16 mouse cellular contexts compared by ENCODE assay signal in the genomic region with DNA sequence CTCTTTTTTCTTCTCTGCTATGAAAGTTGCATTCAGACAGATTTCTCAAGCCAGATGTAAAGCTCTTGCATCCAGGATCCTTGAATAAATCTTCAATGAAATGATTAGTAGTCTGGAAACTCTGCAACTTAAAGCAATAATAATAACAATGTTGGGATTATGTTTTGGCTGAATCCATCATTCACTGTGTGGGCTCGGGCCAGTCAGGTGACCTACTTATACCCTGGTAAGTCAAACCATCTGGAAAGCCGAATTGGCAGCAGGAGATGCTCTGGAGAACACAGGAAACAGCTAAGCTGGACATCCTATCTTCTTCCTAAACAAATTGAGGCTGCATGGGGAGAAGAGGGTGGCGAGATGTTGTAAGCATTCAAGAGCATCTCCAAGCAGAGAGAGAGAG.
"Had no signal": no experiment of that assay in that cellular context is flagged by ENCODE, and none has a peak within 500 bp of the region (broad histone marks: within the 10 kb centered on the region; RNA-seq: fewer than 3 reads in every experiment).

No protein-coding gene starts in this region.

- H3K4me1 ChIP-seq: neural tube, embryonic 13.5 days; neural tube, embryonic 15.5 days; stomach, embryonic 15.5 days had no signal

- H3K9me3 ChIP-seq: neural tube, embryonic 15.5 days; stomach, embryonic 15.5 days had no signal

- H3K27me3 ChIP-seq: neural tube, embryonic 13.5 days; neural tube, embryonic 15.5 days; stomach, embryonic 15.5 days had no signal

- DNase-seq: retina, postnatal 1 day; right cerebral cortex, adult 18-20 months; right cerebral cortex, postnatal 14 days; right cerebral cortex, postnatal 25 days; right cerebral cortex, postnatal 4 days; spleen, adult 18-20 months; thymus, adult 18-20 months; thymus, adult 2 months; thymus, postnatal 14 days; thymus, postnatal 25 days; thymus, postnatal 36 days; thymus, postnatal 4 days had no signal

- H3K9ac ChIP-seq: neural tube, embryonic 13.5 days; neural tube, embryonic 15.5 days; stomach, embryonic 15.5 days had no signal

- H3K4me2 ChIP-seq: neural tube, embryonic 13.5 days; neural tube, embryonic 15.5 days; stomach, embryonic 15.5 days had no signal

- H3K27ac ChIP-seq: neural tube, embryonic 13.5 days; neural tube, embryonic 15.5 days; stomach, embryonic 15.5 days; stomach, postnatal 0 days had no signal

- H3K36me3 ChIP-seq: neural tube, embryonic 13.5 days; neural tube, embryonic 15.5 days; stomach, embryonic 15.5 days had no signal

- H3K4me3 ChIP-seq: neural tube, embryonic 13.5 days; neural tube, embryonic 15.5 days; stomach, embryonic 15.5 days had no signal
